Mouse (Mus musculus): ENCODE data around the gene Mif4gd.

GRCm38 (mm10) chr11:115616371-115616770, 3.6 kb upstream of the Mif4gd start:
- TF ChIP-seq ETS1 (IDR thresholded peaks at IDR 0.05; ENCODE audit: low read depth, low read length), result no peak
- TF ChIP-seq EP300 (IDR thresholded peaks at IDR 0.05; ENCODE audit: low read depth in 1 of 2, low read length in 2 of 2), result no peak

Measured in MEL (cell line).